Mouse (Mus musculus): ENCODE data around the gene Zmym5. TPM values are rescaled to one million over a fixed set of nuclear protein-coding genes. Genes with fewer than 3 reads are reported as not detected.

The Zmym5 gene
- polyA plus RNA-seq, 1 experiment from 2014 or later, result 31.1 TPM

Other genes with a start within 250 kb of the Zmym5 start
- 9.8 and 12.7 TPM in 2 replicates for gene Cenpj, start 236.3 kb downstream of the Zmym5 start, polyA plus RNA-seq (2015; fragmentation: Nextera tagmentation; extraction: Ambion mirVana)
- gene Parp4, start 236.1 kb downstream of the Zmym5 start, polyA plus RNA-seq (2015; fragmentation: Nextera tagmentation; extraction: Ambion mirVana), result 7.7 and 8.1 TPM in 2 replicates
- 18.6 and 26.1 TPM in 2 replicates for gene Mphosph8, start 143.5 kb downstream of the Zmym5 start, polyA plus RNA-seq (2015; fragmentation: Nextera tagmentation; extraction: Ambion mirVana)
- gene Pspc1, start 33.4 kb downstream of the Zmym5 start, polyA plus RNA-seq (2015; fragmentation: Nextera tagmentation; extraction: Ambion mirVana), result 19.1 and 19.2 TPM in 2 replicates
- gene Zmym2, start 74.9 kb upstream of the Zmym5 start, polyA plus RNA-seq (2015; fragmentation: Nextera tagmentation; extraction: Ambion mirVana), result 43.0 and 48.5 TPM in 2 replicates
- gene Gja3, start 246.4 kb upstream of the Zmym5 start, polyA plus RNA-seq (2015; fragmentation: Nextera tagmentation; extraction: Ambion mirVana), result 6.0 and 7.5 TPM in 2 replicates